Mouse (Mus musculus) retina, embryonic 14.5 days (tissue): ENCODE results near the gene Tmem131.

Source experiments
- DNase-seq: peaks from one replicate; pipeline ENCODE4 v3.0.0-alpha.2; 2015; ENCODE audit warnings: low spot score

Gene Tmem131

GRCm38 (mm10) chr1:36772198-36772934 is 171.1 kb downstream of the Tmem131 start:
- DNase-seq: no peak

GRCm38 (mm10) chr1:36770998-36771397 is 172.5 kb downstream of the Tmem131 start:
- DNase-seq: peak; percentile 40

- DNase-seq: no peak
These were observed 173.5 kb downstream of the Tmem131 start for GRCm38 (mm10) chr1:36769951-36770350.

- no peak for DNase-seq
These were observed 174.7 kb downstream of the Tmem131 start for GRCm38 (mm10) chr1:36768786-36769185.

GRCm38 (mm10) chr1:36767321-36767720 is 176.1 kb downstream of the Tmem131 start:
- no peak for DNase-seq

GRCm38 (mm10) chr1:36766431-36767205 is 176.8 kb downstream of the Tmem131 start:
- no peak for DNase-seq

- no peak for DNase-seq
These were observed 181.9 kb downstream of the Tmem131 start, which contains the start of gene Zap70 for GRCm38 (mm10) chr1:36761568-36761967. Zap70 (plus strand) TSS chr1:36761798.

- no peak for DNase-seq
These were observed 182.4 kb downstream of the Tmem131 start for GRCm38 (mm10) chr1:36761061-36761460.

- no peak for DNase-seq
These were observed 183.1 kb downstream of the Tmem131 start for GRCm38 (mm10) chr1:36760401-36760800.

- no peak for DNase-seq
These were observed 184.4 kb downstream of the Tmem131 start for GRCm38 (mm10) chr1:36759076-36759475.

- no peak for DNase-seq
These were observed 184.9 kb downstream of the Tmem131 start for GRCm38 (mm10) chr1:36758553-36758952.

GRCm38 (mm10) chr1:36753932-36754675 is 189.4 kb downstream of the Tmem131 start:
- no peak for DNase-seq

GRCm38 (mm10) chr1:36746452-36746851 is 197.0 kb downstream of the Tmem131 start:
- peak; percentile 71 for DNase-seq

GRCm38 (mm10) chr1:36745661-36746060 is 197.8 kb downstream of the Tmem131 start:
- DNase-seq: no peak

- DNase-seq: peak; percentile 80
These were observed 199.1 kb downstream of the Tmem131 start for GRCm38 (mm10) chr1:36744268-36744944.

GRCm38 (mm10) chr1:36743046-36743445 is 200.4 kb downstream of the Tmem131 start:
- DNase-seq: no peak
